Mouse (Mus musculus) spleen, adult 18-20 months (tissue): ENCODE measurements around the gene Acp6.
A peak's percentile ranks its signal among the peaks of the same experiment; 100 is the strongest.

Experiments
- DNase-seq, 2 experiments: peaks; one replicate each; pipeline ENCODE4 v3.0.0; 2022; ENCODE audit warnings: mixed read lengths in 2 of 2

Acp6 gene

GRCm38 (mm10) chr3:97199261-97199660 is 40.7 kb downstream of the Acp6 start:
- DNase-seq, result no peak

- DNase-seq, result peak; percentile 38 to 58
Observed at GRCm38 (mm10) chr3:97201943-97202342, 43.4 kb downstream of the Acp6 start.

- peak; percentile 53 to 62 for DNase-seq
Observed at GRCm38 (mm10) chr3:97203880-97204279, 45.3 kb downstream of the Acp6 start.

GRCm38 (mm10) chr3:97206521-97206920 is 47.9 kb downstream of the Acp6 start:
- DNase-seq, result no peak

GRCm38 (mm10) chr3:97209351-97209750 is 50.8 kb downstream of the Acp6 start:
- DNase-seq, result no peak

- DNase-seq, result no peak
Observed at GRCm38 (mm10) chr3:97211177-97211576, 52.6 kb downstream of the Acp6 start.

GRCm38 (mm10) chr3:97213871-97214270 is 55.3 kb downstream of the Acp6 start:
- DNase-seq, result no peak

GRCm38 (mm10) chr3:97214439-97214838 is 55.9 kb downstream of the Acp6 start:
- no peak for DNase-seq

GRCm38 (mm10) chr3:97215526-97215925 is 56.9 kb downstream of the Acp6 start:
- no peak for DNase-seq

GRCm38 (mm10) chr3:97223261-97223660 is 64.7 kb downstream of the Acp6 start:
- no peak for DNase-seq

GRCm38 (mm10) chr3:97225231-97225630 is 66.7 kb downstream of the Acp6 start:
- no peak for DNase-seq

GRCm38 (mm10) chr3:97226719-97227118 is 68.1 kb downstream of the Acp6 start:
- DNase-seq, result no peak
